Mouse (Mus musculus): ENCODE results near the gene Zmym1.
"Not testable (repeated sequence)": the region's sequence is repeated elsewhere in the genome, so short reads cannot be mapped to it uniquely, and the experiment has no call there.

Gene Zmym1

GRCm38 (mm10) chr4:127027228-127028190 is 33.4 kb downstream of the Zmym1 start:
- peak in 1 of 2 experiments; percentile 28 for DNase-seq (ENCODE audit: low spot score in 2 of 2)

- no peak for DNase-seq (ENCODE audit: low spot score in 2 of 2)
These were observed 34.1 kb downstream of the Zmym1 start for GRCm38 (mm10) chr4:127026826-127027225.

GRCm38 (mm10) chr4:127024240-127024639 is 36.7 kb downstream of the Zmym1 start:
- DNase-seq (ENCODE audit: low spot score in 2 of 2): no peak

GRCm38 (mm10) chr4:127023201-127023600 is 37.8 kb downstream of the Zmym1 start:
- no peak for DNase-seq (ENCODE audit: low spot score in 2 of 2)

- DNase-seq (ENCODE audit: low spot score in 2 of 2): peak; percentile 84 to 89
These were observed 38.8 kb downstream of the Zmym1 start for GRCm38 (mm10) chr4:127021989-127022626.

GRCm38 (mm10) chr4:127021151-127021945 is 39.6 kb downstream of the Zmym1 start, which contains the start of gene Sfpq:
Gene Sfpq (plus strand): TSS chr4:127021324.
- peak; percentile 100 for DNase-seq (ENCODE audit: low spot score in 2 of 2)

- DNase-seq (ENCODE audit: low spot score in 2 of 2): no peak
These were observed 40.4 kb downstream of the Zmym1 start for GRCm38 (mm10) chr4:127020411-127021150.

- no peak for DNase-seq (ENCODE audit: low spot score in 2 of 2)
These were observed 44.6 kb downstream of the Zmym1 start for GRCm38 (mm10) chr4:127016366-127016765.

GRCm38 (mm10) chr4:127015294-127015993 is 45.5 kb downstream of the Zmym1 start:
- peak; percentile 87 to 89 for DNase-seq (ENCODE audit: low spot score in 2 of 2)

- DNase-seq (ENCODE audit: low spot score in 2 of 2): no peak
These were observed 55.6 kb downstream of the Zmym1 start for GRCm38 (mm10) chr4:127005113-127005936.

- no peak for DNase-seq (ENCODE audit: low spot score in 2 of 2)
These were observed 56.6 kb downstream of the Zmym1 start for GRCm38 (mm10) chr4:127004384-127004783.

GRCm38 (mm10) chr4:127000601-127001105 is 60.3 kb downstream of the Zmym1 start:
- no peak for DNase-seq (ENCODE audit: low spot score in 2 of 2)

- DNase-seq (ENCODE audit: low spot score in 2 of 2): not testable (repeated sequence)
These were observed 61.6 kb downstream of the Zmym1 start for GRCm38 (mm10) chr4:126999372-126999771.

All from natural killer cell, adult 2 months (primary cell).